Mouse (Mus musculus): ENCODE measurements at regions not wholly inside any gene's neighbourhood (a gene's known extent, or its start where the extent isn't known, plus 50 kb on each side); places are given as distances from the start of the nearest gene placed in this dataset.

DNA sequence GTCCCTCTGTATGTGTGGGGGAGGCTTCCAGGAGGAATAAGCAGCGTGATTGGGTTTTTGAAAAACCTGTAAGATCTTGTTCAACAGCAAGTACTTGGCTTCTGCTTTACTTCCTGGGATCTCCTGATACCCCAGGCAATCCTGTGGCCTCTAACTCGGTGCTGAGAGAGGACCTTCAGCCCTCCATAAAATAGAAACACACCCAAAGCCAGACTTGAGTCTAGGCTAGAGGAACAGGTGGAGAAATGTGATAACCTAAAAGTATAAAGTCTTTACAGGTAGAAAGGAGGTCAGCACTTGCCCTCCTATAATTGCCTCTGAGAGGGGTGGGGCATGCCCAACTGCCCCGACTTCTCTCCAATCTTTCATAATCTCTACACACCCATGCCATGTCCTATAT, 183.1 kb downstream of the Ankrd16 start:
- WGBS = 88% methylated on average over 3 of the region's 3 CpGs

DNA sequence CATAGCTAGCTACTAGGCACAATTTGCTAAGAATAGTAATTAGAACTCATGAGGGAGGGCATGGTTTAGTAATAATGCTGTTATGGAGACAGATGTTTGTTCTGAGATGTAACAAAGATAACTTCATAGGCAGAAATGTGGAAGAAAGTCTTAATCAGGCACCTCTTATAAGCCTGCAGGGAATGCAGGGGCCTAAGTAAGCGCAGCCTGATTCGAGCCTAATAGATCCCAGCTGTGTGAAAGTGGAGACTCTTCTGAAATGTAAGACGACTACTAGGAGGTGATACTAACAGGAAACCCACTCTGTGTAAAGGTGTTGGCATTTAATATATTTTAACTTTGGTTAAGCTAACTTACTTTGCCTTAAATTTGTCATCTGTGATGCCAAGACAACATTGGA, 187.7 kb downstream of the Ankrd16 start:
- Histone ChIP-seq H3K4me3 (ENCODE audit: low read depth, low read length) (no peak overlapping the region), H3K27me3 (replicated peaks; ENCODE audit: control insufficient read depth, insufficient read depth, low read length) (no peaks in the 10 kb centered on the region), H3K36me3 (ENCODE audit: control insufficient read depth, insufficient read depth, low read length) (no peaks in the 10 kb centered on the region), H3K4me1 (ENCODE audit: control insufficient read depth, insufficient read depth, low read length) (no peaks in the 10 kb centered on the region), H3K4me2 (ENCODE audit: low read length) (no peak overlapping the region), H3K9ac (ENCODE audit: low read length) (no peak overlapping the region), H3K9me3 (replicated peaks; ENCODE audit: control insufficient read depth, low read length) (no peaks in the 10 kb centered on the region), H3K27ac (ENCODE audit: low read depth, low read length) (no peak overlapping the region)
- DNase-seq (ENCODE audit: low spot score) (no peak), ATAC-seq (no peak)
- 79% methylated on average over 3 of the region's 3 CpGs for WGBS

More for the DNA sequence above, 183.1 kb downstream of the Ankrd16 start:
- Histone ChIP-seq H3K4me1 (ENCODE audit: control insufficient read depth, insufficient read depth, low read length) (no peaks in the 10 kb centered on the region), H3K27ac (ENCODE audit: low read depth, low read length) (no peak overlapping the region), H3K36me3 (ENCODE audit: control insufficient read depth, insufficient read depth, low read length) (no peaks in the 10 kb centered on the region), H3K9ac (ENCODE audit: low read length) (no peak overlapping the region), H3K27me3 (replicated peaks; ENCODE audit: control insufficient read depth, insufficient read depth, low read length) (no peaks in the 10 kb centered on the region), H3K4me2 (ENCODE audit: low read length) (no peak overlapping the region), H3K9me3 (replicated peaks; ENCODE audit: control insufficient read depth, low read length) (no peaks in the 10 kb centered on the region), H3K4me3 (ENCODE audit: low read depth, low read length) (no peak overlapping the region)
- ATAC-seq (no peak), DNase-seq (ENCODE audit: low spot score) (no peak)

DNA sequence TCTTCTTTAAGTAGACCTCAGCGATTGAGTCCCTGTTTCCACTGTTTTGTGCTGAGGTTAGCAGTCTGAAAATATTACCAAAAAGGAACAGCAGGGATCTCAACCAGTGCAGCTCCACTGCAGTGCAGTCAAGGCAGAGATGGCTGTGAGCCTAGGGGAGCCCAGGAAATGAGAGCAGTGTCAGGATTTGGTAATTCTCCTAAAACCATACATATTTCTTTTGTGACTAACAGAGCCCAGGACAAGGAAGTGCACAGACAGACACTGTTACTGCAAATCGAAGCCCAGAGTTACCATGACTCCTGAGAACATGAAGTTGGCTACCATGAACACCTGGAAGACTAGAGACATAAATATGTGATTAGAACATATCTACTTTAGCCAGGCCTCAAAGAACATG, 189.3 kb downstream of the Ankrd16 start:
- Histone ChIP-seq H3K4me3 (ENCODE audit: low read depth, low read length) (no peak overlapping the region), H3K9me3 (replicated peaks; ENCODE audit: control insufficient read depth, low read length) (no peaks in the 10 kb centered on the region), H3K4me2 (ENCODE audit: low read length) (no peak overlapping the region), H3K4me1 (ENCODE audit: control insufficient read depth, insufficient read depth, low read length) (no peaks in the 10 kb centered on the region), H3K9ac (ENCODE audit: low read length) (no peak overlapping the region), H3K27me3 (replicated peaks; ENCODE audit: control insufficient read depth, insufficient read depth, low read length) (no peaks in the 10 kb centered on the region), H3K27ac (ENCODE audit: low read depth, low read length) (no peak overlapping the region), H3K36me3 (ENCODE audit: control insufficient read depth, insufficient read depth, low read length) (no peaks in the 10 kb centered on the region)
- 72% methylated on average over 2 of the region's 2 CpGs for WGBS
- no peak for DNase-seq (ENCODE audit: low spot score)
- ATAC-seq = no peak

GRCm38 (mm10) chr2:11971972-11972371, 194.3 kb downstream of the Ankrd16 start:
- H3K27me3 ChIP-seq (replicated peaks; ENCODE audit: control insufficient read depth, insufficient read depth, low read length) = no peaks in the 10 kb centered on the region
- H3K4me3 ChIP-seq (ENCODE audit: low read depth, low read length) = no peak overlapping the region
- 90% methylated on average over 5 of the region's 5 CpGs for WGBS
- H3K4me1 ChIP-seq (ENCODE audit: control insufficient read depth, insufficient read depth, low read length) = no peaks in the 10 kb centered on the region
- H3K9ac ChIP-seq (ENCODE audit: low read length) = no peak overlapping the region
- H3K9me3 ChIP-seq (replicated peaks; ENCODE audit: control insufficient read depth, low read length) = no peaks in the 10 kb centered on the region
- DNase-seq (ENCODE audit: low spot score) (no peak), ATAC-seq (no peak)
- H3K4me2 ChIP-seq (ENCODE audit: low read length) = no peak overlapping the region
- H3K27ac ChIP-seq (ENCODE audit: low read depth, low read length) = no peak overlapping the region
- H3K36me3 ChIP-seq (ENCODE audit: control insufficient read depth, insufficient read depth, low read length) = no peaks in the 10 kb centered on the region

- H3K9ac ChIP-seq (ENCODE audit: low read length) = no peak overlapping the region
- no peak overlapping the region for H3K4me2 ChIP-seq (ENCODE audit: low read length)
- H3K4me3 ChIP-seq (ENCODE audit: low read depth, low read length) = no peak overlapping the region
- no peak overlapping the region for H3K27ac ChIP-seq (ENCODE audit: low read depth, low read length)
- H3K9me3 ChIP-seq (replicated peaks; ENCODE audit: control insufficient read depth, low read length) = no peaks in the 10 kb centered on the region
- H3K36me3 ChIP-seq (ENCODE audit: control insufficient read depth, insufficient read depth, low read length) = no peaks in the 10 kb centered on the region
- WGBS = 32% methylated on average over 24 of the region's 24 CpGs
- no peaks in the 10 kb centered on the region for H3K4me1 ChIP-seq (ENCODE audit: control insufficient read depth, insufficient read depth, low read length)
- DNase-seq (ENCODE audit: low spot score) = peak; percentile 83
- no peaks in the 10 kb centered on the region for H3K27me3 ChIP-seq (replicated peaks; ENCODE audit: control insufficient read depth, insufficient read depth, low read length)
- ATAC-seq = peak; percentile 94
Observed at GRCm38 (mm10) chr2:12001938-12002899, 224.5 kb downstream of the Ankrd16 start.

- H3K9ac ChIP-seq (ENCODE audit: low read length) = no peak overlapping the region
- H3K27me3 ChIP-seq (replicated peaks; ENCODE audit: control insufficient read depth, insufficient read depth, low read length) = no peaks in the 10 kb centered on the region
- H3K4me2 ChIP-seq (ENCODE audit: low read length) = no peak overlapping the region
- H3K4me3 ChIP-seq (ENCODE audit: low read depth, low read length) = no peak overlapping the region
- no peak for ATAC-seq
- 79% methylated on average over 4 of the region's 4 CpGs for WGBS
- H3K9me3 ChIP-seq (replicated peaks; ENCODE audit: control insufficient read depth, low read length) = no peaks in the 10 kb centered on the region
- no peak for DNase-seq (ENCODE audit: low spot score)
- H3K4me1 ChIP-seq (ENCODE audit: control insufficient read depth, insufficient read depth, low read length) = no peaks in the 10 kb centered on the region
- H3K36me3 ChIP-seq (ENCODE audit: control insufficient read depth, insufficient read depth, low read length) = no peaks in the 10 kb centered on the region
- H3K27ac ChIP-seq (ENCODE audit: low read depth, low read length) = no peak overlapping the region
Observed at GRCm38 (mm10) chr2:12004330-12004729, 226.7 kb downstream of the Ankrd16 start.

GRCm38 (mm10) chr2:12007201-12007600, 229.5 kb downstream of the Ankrd16 start:
- no peak overlapping the region for H3K27ac ChIP-seq (ENCODE audit: low read depth, low read length)
- no peaks in the 10 kb centered on the region for H3K9me3 ChIP-seq (replicated peaks; ENCODE audit: control insufficient read depth, low read length)
- no peaks in the 10 kb centered on the region for H3K36me3 ChIP-seq (ENCODE audit: control insufficient read depth, insufficient read depth, low read length)
- H3K27me3 ChIP-seq (replicated peaks; ENCODE audit: control insufficient read depth, insufficient read depth, low read length) = no peaks in the 10 kb centered on the region
- ATAC-seq (no peak), DNase-seq (ENCODE audit: low spot score) (no peak)
- H3K9ac ChIP-seq (ENCODE audit: low read length) = no peak overlapping the region
- no peak overlapping the region for H3K4me3 ChIP-seq (ENCODE audit: low read depth, low read length)
- WGBS = 88% methylated on average over 4 of the region's 4 CpGs
- no peak overlapping the region for H3K4me2 ChIP-seq (ENCODE audit: low read length)
- H3K4me1 ChIP-seq (ENCODE audit: control insufficient read depth, insufficient read depth, low read length) = no peaks in the 10 kb centered on the region

DNA sequence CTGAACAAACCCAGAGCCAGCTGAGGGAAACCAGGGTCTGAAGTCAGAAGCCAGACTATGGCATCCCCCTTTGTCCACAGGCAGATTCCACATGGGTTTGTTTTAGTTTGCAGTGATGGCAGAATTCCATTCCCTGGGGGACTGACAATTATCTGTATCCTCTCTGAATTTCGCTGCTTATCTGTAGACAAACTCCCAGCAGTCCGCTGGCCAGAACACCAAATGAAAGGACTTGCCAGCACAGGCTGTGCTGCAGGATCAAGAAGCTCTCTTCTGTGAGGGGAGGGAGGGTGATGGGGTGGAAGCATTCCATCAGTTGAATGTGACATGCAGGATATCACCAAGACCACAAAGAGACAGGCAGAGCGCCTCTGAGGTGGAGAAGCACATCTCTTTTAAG, 233.8 kb downstream of the Ankrd16 start:
- Histone ChIP-seq H3K4me3 (ENCODE audit: low read depth, low read length) (no peak overlapping the region), H3K36me3 (ENCODE audit: control insufficient read depth, insufficient read depth, low read length) (no peaks in the 10 kb centered on the region), H3K4me1 (ENCODE audit: control insufficient read depth, insufficient read depth, low read length) (no peaks in the 10 kb centered on the region), H3K9me3 (replicated peaks; ENCODE audit: control insufficient read depth, low read length) (no peaks in the 10 kb centered on the region), H3K27me3 (replicated peaks; ENCODE audit: control insufficient read depth, insufficient read depth, low read length) (no peaks in the 10 kb centered on the region), H3K9ac (ENCODE audit: low read length) (no peak overlapping the region), H3K27ac (ENCODE audit: low read depth, low read length) (no peak overlapping the region), H3K4me2 (ENCODE audit: low read length) (no peak overlapping the region)
- DNase-seq (ENCODE audit: low spot score) = no peak
- ATAC-seq = no peak
- 75% methylated on average over 3 of the region's 3 CpGs for WGBS

GRCm38 (mm10) chr2:12019607-12020006, 241.9 kb downstream of the Ankrd16 start:
- ATAC-seq (no peak), DNase-seq (ENCODE audit: low spot score) (no peak)
- Histone ChIP-seq H3K9me3 (replicated peaks; ENCODE audit: control insufficient read depth, low read length) (no peaks in the 10 kb centered on the region), H3K27me3 (replicated peaks; ENCODE audit: control insufficient read depth, insufficient read depth, low read length) (no peaks in the 10 kb centered on the region), H3K4me1 (ENCODE audit: control insufficient read depth, insufficient read depth, low read length) (no peaks in the 10 kb centered on the region), H3K4me3 (ENCODE audit: low read depth, low read length) (no peak overlapping the region), H3K27ac (ENCODE audit: low read depth, low read length) (no peak overlapping the region), H3K9ac (ENCODE audit: low read length) (no peak overlapping the region), H3K4me2 (ENCODE audit: low read length) (no peak overlapping the region), H3K36me3 (ENCODE audit: control insufficient read depth, insufficient read depth, low read length) (no peaks in the 10 kb centered on the region)
- WGBS = 41% methylated on average over 1 of the region's 1 CpGs
